Mouse (Mus musculus) G1E (cell line): ENCODE measurements at regions not wholly inside any gene's neighbourhood (a gene's known extent, or its start where the extent isn't known, plus 50 kb on each side); places are given as distances from the start of the nearest gene placed in this dataset.

Experiments
- CTCF ChIP-seq: IDR thresholded peaks from 2 replicates; pipeline ENCODE4 v1.5.1; 2012; ENCODE audit warnings: low read depth, low read length, inconsistent platforms, mixed read lengths
- GATA1 ChIP-seq: IDR thresholded peaks from 2 replicates; pipeline ENCODE4 v1.6.1; 2012; ENCODE audit warnings: borderline replicate concordance, low read length, inconsistent platforms, mixed read lengths
- GATA2 ChIP-seq: IDR thresholded peaks from 2 replicates; pipeline ENCODE4 v1.6.1; 2012; ENCODE audit warnings: low read depth, low read length, inconsistent platforms, borderline replicate concordance
- TAL1 ChIP-seq: conservative IDR thresholded peaks from 2 replicates; pipeline ENCODE4 v1.6.1; 2012; ENCODE audit warnings: low read depth, low read length, inconsistent platforms, mixed read lengths

DNA sequence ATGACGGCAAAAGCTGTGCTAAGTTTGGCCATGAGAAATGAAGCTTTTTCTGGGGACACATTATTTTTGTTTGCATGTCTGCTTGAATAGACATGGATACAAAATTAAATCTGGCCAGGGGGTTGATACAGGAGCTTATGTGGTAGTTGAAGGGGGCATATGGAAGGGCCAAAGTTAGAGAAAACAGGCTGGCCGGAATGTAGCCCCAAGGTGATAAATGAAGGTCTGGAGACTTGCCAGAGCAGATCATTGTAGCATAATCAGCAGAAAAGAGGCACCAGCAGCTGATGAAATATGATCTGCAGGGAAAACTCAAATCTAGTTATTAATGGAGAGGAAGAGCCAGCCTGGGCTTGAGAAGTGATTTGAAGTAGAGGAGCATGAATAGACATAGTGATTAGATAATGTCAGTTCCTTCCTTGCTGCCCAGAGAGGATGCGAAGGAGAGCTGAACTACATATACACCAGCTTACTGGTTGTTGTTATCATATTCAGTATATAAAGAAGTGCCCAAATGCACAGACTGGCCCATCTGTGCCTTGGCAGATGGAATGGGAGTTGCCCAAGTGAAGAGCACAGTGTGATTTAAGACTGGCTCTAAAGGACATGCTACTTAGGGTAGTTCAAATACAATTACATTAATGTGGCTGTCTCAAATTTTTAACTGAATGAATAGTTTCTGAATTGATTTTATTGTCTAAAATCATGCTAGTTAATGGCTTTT lies 712.3 kb upstream of the Klhl29 start:
- TF ChIP-seq GATA1 (no peak), CTCF (no peak), GATA2 (no peak), TAL1 (no peak)
